In genomic region chr6:136661706-136662016, GRCm38 (mm10) we compare ENCODE assay signal across 8 mouse cellular contexts. TPM values are rescaled to one million over a fixed set of nuclear protein-coding genes. Genes with fewer than 3 reads are reported as not detected.
DNase-seq lines count a peak whose midpoint lies in the region; ATAC-seq and TF ChIP-seq lines count a peak whose summit lies in the region.

TSS of gene Plbd1 (minus strand) at chr6:136661928.

- H3K9ac ChIP-seq in ES-Bruce4 (ENCODE audit: low read depth, poor library complexity, severe bottlenecking) = peak within 1 kb of the TSS; percentile 3; the same call in 1 of the 2 replicates
- H3K9ac ChIP-seq in intestine, embryonic 14.5 days (ENCODE audit: low read length) = peak within 1 kb of the TSS; percentile 14; the same call in 1 of the 2 replicates
- H3K9ac ChIP-seq in liver, embryonic 16.5 days (ENCODE audit: low read depth, low read length) = peak within 1 kb of the TSS; percentile 54
- 0 out of 2 replicates have a peak within 1 kb of the TSS, but pooled peaks have one; percentile 8 for H3K9ac ChIP-seq in neural tube, embryonic 12.5 days

- H3K4me1 ChIP-seq in ES-Bruce4 (ENCODE audit: control insufficient read depth, insufficient read depth, low read length) = no peaks in the 10 kb centered on the region
- H3K4me1 ChIP-seq in brown adipose tissue, adult 24 weeks (ENCODE audit: control insufficient read depth, insufficient read depth, insufficient read length, low read length) = no peaks in the 10 kb centered on the region
- peaks cover 6% of the 10 kb centered on the region; the same call in 1 of the 2 replicates for H3K4me1 ChIP-seq in intestine, embryonic 14.5 days (replicated peaks; ENCODE audit: control insufficient read depth, insufficient read depth, low read length)
- H3K4me1 ChIP-seq in liver, embryonic 16.5 days (ENCODE audit: control insufficient read depth, low read depth, low read length) = no peaks in the 10 kb centered on the region
- H3K4me1 ChIP-seq in neural tube, embryonic 12.5 days = peaks cover 9% of the 10 kb centered on the region

- H3K9me3 ChIP-seq in ES-Bruce4 (replicated peaks; ENCODE audit: control insufficient read depth, insufficient read depth, low read length, poor library complexity, severe bottlenecking) = no peaks in the 10 kb centered on the region
- H3K9me3 ChIP-seq in intestine, embryonic 14.5 days (ENCODE audit: control insufficient read depth, low read length) = no peaks in the 10 kb centered on the region
- no peaks in the 10 kb centered on the region; the same call in 1 of the 2 replicates for H3K9me3 ChIP-seq in liver, embryonic 16.5 days (replicated peaks; ENCODE audit: control insufficient read depth, low read length)
- no peaks in the 10 kb centered on the region for H3K9me3 ChIP-seq in neural tube, embryonic 12.5 days

- WGBS in intestine, embryonic 14.5 days = 3% methylated on average over 19 of the region's 19 CpGs
- 2% methylated on average over 19 of the region's 19 CpGs for WGBS in liver, embryonic 16.5 days (ENCODE audit: insufficient replicate concordance)
- WGBS in neural tube, embryonic 12.5 days = 1% methylated on average over 19 of the region's 19 CpGs

- peak; percentile 64 to 75 for DNase-seq in gastrocnemius, postnatal 36 days
- peak; percentile 67 for DNase-seq in intestine, embryonic 14.5 days (ENCODE audit: low spot score)
- no peak for DNase-seq in frontal cortex, postnatal 25 days (ENCODE audit: low spot score in 2 of 2)

- H3K4me3 ChIP-seq in ES-Bruce4 (ENCODE audit: low read depth, low read length) = peak within 1 kb of the TSS; percentile 52
- H3K4me3 ChIP-seq in brown adipose tissue, adult 24 weeks (ENCODE audit: insufficient read depth, low read depth, low read length) = peak within 1 kb of the TSS; percentile 75
- peak within 1 kb of the TSS; percentile 26 for H3K4me3 ChIP-seq in intestine, embryonic 14.5 days (ENCODE audit: low read depth, low read length)
- peak within 1 kb of the TSS; percentile 51 for H3K4me3 ChIP-seq in liver, embryonic 16.5 days (ENCODE audit: low read depth, low read length)
- peak within 1 kb of the TSS; percentile 28 for H3K4me3 ChIP-seq in neural tube, embryonic 12.5 days

- no peaks in the 10 kb centered on the region for H3K36me3 ChIP-seq in ES-Bruce4 (ENCODE audit: control insufficient read depth, insufficient read depth, low read length, poor library complexity, severe bottlenecking)
- no peaks in the 10 kb centered on the region for H3K36me3 ChIP-seq in intestine, embryonic 14.5 days (ENCODE audit: control insufficient read depth, insufficient read depth, low read length)
- H3K36me3 ChIP-seq in liver, embryonic 16.5 days (ENCODE audit: control insufficient read depth, insufficient read depth) = no peaks in the 10 kb centered on the region
- no peaks in the 10 kb centered on the region for H3K36me3 ChIP-seq in neural tube, embryonic 12.5 days

- ATAC-seq in intestine, embryonic 14.5 days (replicated peaks; ENCODE audit: low FRiP score, low TSS enrichment, low read depth) = peak; percentile 54; the same call in 1 of the 2 replicates
- ATAC-seq in liver, embryonic 16.5 days (ENCODE audit: low read depth) = no peak; the same call in 1 of the 2 replicates
- ATAC-seq in neural tube, embryonic 12.5 days (ENCODE audit: low FRiP score, low read depth) = 0 out of 2 replicates have a peak, but pooled peaks have one; percentile 25
- no peak for ATAC-seq in inflammation-experienced regulatory T-cells, adult 6 months

- intact Hi-C loops in gastrocnemius, postnatal 36 days (cut with DNase I) = no loop called here

- no peak for TF ChIP-seq EP300 in ES-Bruce4 (IDR thresholded peaks at IDR 0.05; ENCODE audit: insufficient read depth, low read depth, low read length)

- no peaks in the 10 kb centered on the region for H3K27me3 ChIP-seq in ES-Bruce4 (ENCODE audit: control insufficient read depth, insufficient read depth, low read length, poor library complexity, severe bottlenecking)
- H3K27me3 ChIP-seq in intestine, embryonic 14.5 days (replicated peaks; ENCODE audit: control insufficient read depth, insufficient read depth, low read length) = peaks cover 28% of the 10 kb centered on the region
- peaks cover 27% of the 10 kb centered on the region for H3K27me3 ChIP-seq in liver, embryonic 16.5 days (ENCODE audit: control insufficient read depth, insufficient read depth, low read depth, low read length)
- peaks cover 27% of the 10 kb centered on the region for H3K27me3 ChIP-seq in neural tube, embryonic 12.5 days (replicated peaks)

- H3K27ac ChIP-seq in ES-Bruce4 (ENCODE audit: insufficient read depth, low read length) = no peak within 1 kb of the TSS
- H3K27ac ChIP-seq in brown adipose tissue, adult 24 weeks (replicated peaks; ENCODE audit: low read depth, low read length) = peak within 1 kb of the TSS; percentile 97
- no peak within 1 kb of the TSS for H3K27ac ChIP-seq in intestine, embryonic 14.5 days (ENCODE audit: low read depth)
- no peak within 1 kb of the TSS for H3K27ac ChIP-seq in liver, embryonic 16.5 days (ENCODE audit: low read length)
- no peak within 1 kb of the TSS for H3K27ac ChIP-seq in neural tube, embryonic 12.5 days

- H3K4me2 ChIP-seq in intestine, embryonic 14.5 days (ENCODE audit: low read length) = peak within 1 kb of the TSS; percentile 56
- H3K4me2 ChIP-seq in liver, embryonic 16.5 days (ENCODE audit: low read depth, low read length) = peak within 1 kb of the TSS; percentile 57
- H3K4me2 ChIP-seq in neural tube, embryonic 12.5 days (replicated peaks) = peak within 1 kb of the TSS; percentile 63

- no peak for TF ChIP-seq CTCF in ES-Bruce4 (IDR thresholded peaks at IDR 0.05; ENCODE audit: low read depth, low read length)

- TF ChIP-seq POLR2A in ES-Bruce4 (IDR thresholded peaks at IDR 0.05; ENCODE audit: insufficient read depth, low read length) = no peak

RNA-seq across cellular contexts. Expression of gene Plbd1, which starts in this region (rescaled TPM):
- 1.2 and 1.9 TPM in 2 replicates for polyA plus RNA-seq in ES-Bruce4 (2011; ENCODE audit: insufficient read depth, insufficient read length, low read depth, missing spikeins)
- 175 and 251 TPM in 2 replicates for polyA plus RNA-seq in brown adipose tissue, adult 24 weeks (2012; ENCODE audit: insufficient read depth, insufficient read length, missing spikeins)
- 10 to 100 TPM; 13.7 to 16.8 TPM for total RNA-seq in gastrocnemius, postnatal 36 days (2021)
- polyA plus RNA-seq in intestine, embryonic 14.5 days (2014; fragmentation: Nextera tagmentation; extraction: Ambion mirVana) = 6.1 and 7.5 TPM in 2 replicates
- 14.2 and 15.9 TPM in 2 replicates for polyA plus RNA-seq in liver, embryonic 16.5 days (2015; fragmentation: Nextera tagmentation; extraction: Ambion mirVana)
- 1.3 and 2.0 TPM in 2 replicates for polyA plus RNA-seq in neural tube, embryonic 12.5 days (2016; fragmentation: Nextera tagmentation; extraction: Ambion mirVana)
- 1 to 10 TPM in 1 of 3 experiments, under 1 TPM in 2; 0.48 to 3.6 (median 0.65) TPM for polyA plus RNA-seq in inflammation-experienced regulatory T-cells, adult 6 months (2017; shearing (Covaris generic))

Comparison
In these comparisons a context has a peak if more than half of its experiments do, and no peak if none do; other contexts are left out.
1. RNA of gene Plbd1 (polyA plus RNA-seq): 175 to 251 TPM in brown adipose tissue, adult 24 weeks; 14.2 to 15.9 TPM in liver, embryonic 16.5 days, 6.1 to 7.5 TPM in intestine, embryonic 14.5 days, 1.3 to 2.0 TPM in neural tube, embryonic 12.5 days, 1.2 to 1.9 TPM in ES-Bruce4 and 0.48 to 3.6 TPM in inflammation-experienced regulatory T-cells, adult 6 months; every median in the first group is over 10 times any median in the second.
2. H3K9ac ChIP-seq: peak in every context shown above with its lines; median percentile 54 in liver, embryonic 16.5 days; 14 in intestine, embryonic 14.5 days; 8 in neural tube, embryonic 12.5 days; 3 in ES-Bruce4.
3. DNase-seq: peak in gastrocnemius, postnatal 36 days (2 of 2) and intestine, embryonic 14.5 days (single experiment); none in frontal cortex, postnatal 25 days (0 of 2).
4. ATAC-seq: peak in intestine, embryonic 14.5 days (single experiment) and neural tube, embryonic 12.5 days (single experiment); none in liver, embryonic 16.5 days (single experiment) and inflammation-experienced regulatory T-cells, adult 6 months (single experiment).
5. Peak in every context shown above with its lines, with median percentiles within 50 percentile points of each other: H3K4me3 ChIP-seq and H3K4me2 ChIP-seq.